Mouse (Mus musculus): ENCODE results near the gene Setd1a. TPM values are rescaled to one million over a fixed set of nuclear protein-coding genes. Genes with fewer than 3 reads are reported as not detected.

Setd1a gene
- polyA plus RNA-seq, 1 experiment from 2014 or later = 16.5 TPM

DNA sequence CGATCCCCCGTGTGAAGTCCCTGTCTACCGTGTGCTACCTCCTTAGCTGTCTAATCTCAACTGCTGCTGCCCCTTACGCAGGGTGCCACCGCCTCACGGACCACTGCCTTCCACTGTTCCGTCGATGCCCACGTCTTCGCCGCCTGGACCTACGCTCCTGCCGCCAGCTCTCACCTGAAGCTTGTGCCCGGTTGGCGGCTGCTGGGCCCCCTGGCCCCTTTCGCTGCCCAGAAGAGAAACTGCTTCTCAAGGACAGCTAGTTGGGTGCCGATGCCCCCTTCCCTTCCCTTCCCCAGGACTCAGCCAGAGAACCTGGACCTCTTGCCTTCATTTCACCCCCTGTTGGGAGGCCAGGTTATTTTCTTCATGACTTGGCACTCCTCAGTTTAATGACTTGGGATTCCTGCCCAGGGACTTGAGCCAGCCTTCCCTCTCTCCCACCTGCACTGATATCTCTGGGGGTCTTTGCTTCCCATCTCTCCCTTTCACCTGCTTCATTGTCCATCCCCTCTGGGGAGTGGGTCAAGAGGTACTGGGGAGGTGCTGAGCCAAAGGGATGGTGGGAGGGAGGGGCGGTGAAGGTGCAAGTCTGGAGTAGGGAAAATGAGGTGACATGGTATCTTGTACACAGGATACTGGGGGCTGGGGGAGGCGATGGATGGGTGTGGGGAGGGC is 8.7 kb upstream of the Setd1a start:
- Histone ChIP-seq H3K9ac (ENCODE audit: low read length) (no peak overlapping the region), H3K27me3 (ENCODE audit: control insufficient read depth, insufficient read depth, low read length) (no peaks in the 10 kb centered on the region), H3K4me3 (ENCODE audit: control insufficient read depth in 1 of 2, insufficient read depth in 1 of 2, low read depth in 1 of 2, low read length in 2 of 2) (no peak overlapping the region), H3K4me2 (ENCODE audit: low read length) (no peak overlapping the region), H3K9me3 (ENCODE audit: control insufficient read depth, low read length) (no peaks in the 10 kb centered on the region), H3K4me1 (ENCODE audit: control insufficient read depth in 2 of 2, insufficient read depth in 2 of 2, low read length in 2 of 2) (peaks cover 8 to 12% of the 10 kb centered on the region in 2 experiments), H3K27ac (replicated peaks in 1 of 2; ENCODE audit: control insufficient read depth in 1 of 2, insufficient read depth in 1 of 2, low read depth in 2 of 2, low read length in 2 of 2) (no peak overlapping the region), H3K36me3 (ENCODE audit: control insufficient read depth, insufficient read depth, low read length) (peaks cover 52% of the 10 kb centered on the region)
- 90% methylated on average over 19 of the region's 19 CpGs for WGBS
- ATAC-seq (ENCODE audit: insufficient number of reproducible peaks, insufficient read depth, low FRiP score, low read depth) = no peak

GRCm38 (mm10) chr7:127768346-127768996 is 8.0 kb upstream of the Setd1a start:
- WGBS = 55% methylated on average over 13 of the region's 13 CpGs
- H3K4me3 ChIP-seq (ENCODE audit: control insufficient read depth in 1 of 2, insufficient read depth in 1 of 2, low read depth in 1 of 2, low read length in 2 of 2) = no peak overlapping the region
- no peaks in the 10 kb centered on the region for H3K27me3 ChIP-seq (ENCODE audit: control insufficient read depth, insufficient read depth, low read length)
- H3K9me3 ChIP-seq (ENCODE audit: control insufficient read depth, low read length) = no peaks in the 10 kb centered on the region
- H3K4me1 ChIP-seq (ENCODE audit: control insufficient read depth in 2 of 2, insufficient read depth in 2 of 2, low read length in 2 of 2) = peaks cover 8 to 12% of the 10 kb centered on the region in 2 experiments
- H3K27ac ChIP-seq (replicated peaks in 1 of 2; ENCODE audit: control insufficient read depth in 1 of 2, insufficient read depth in 1 of 2, low read depth in 2 of 2, low read length in 2 of 2) = 0 out of 4 replicates have a peak overlapping the region, but pooled peaks of 1 of the 2 experiments have one; percentile 4
- H3K9ac ChIP-seq (ENCODE audit: low read length) = no peak overlapping the region
- peaks cover 48% of the 10 kb centered on the region for H3K36me3 ChIP-seq (ENCODE audit: control insufficient read depth, insufficient read depth, low read length)
- ATAC-seq (ENCODE audit: insufficient number of reproducible peaks, insufficient read depth, low FRiP score, low read depth) = peak; percentile 0; the same call in 1 of the 2 replicates
- H3K4me2 ChIP-seq (ENCODE audit: low read length) = peak overlapping the region; percentile 93

DNA sequence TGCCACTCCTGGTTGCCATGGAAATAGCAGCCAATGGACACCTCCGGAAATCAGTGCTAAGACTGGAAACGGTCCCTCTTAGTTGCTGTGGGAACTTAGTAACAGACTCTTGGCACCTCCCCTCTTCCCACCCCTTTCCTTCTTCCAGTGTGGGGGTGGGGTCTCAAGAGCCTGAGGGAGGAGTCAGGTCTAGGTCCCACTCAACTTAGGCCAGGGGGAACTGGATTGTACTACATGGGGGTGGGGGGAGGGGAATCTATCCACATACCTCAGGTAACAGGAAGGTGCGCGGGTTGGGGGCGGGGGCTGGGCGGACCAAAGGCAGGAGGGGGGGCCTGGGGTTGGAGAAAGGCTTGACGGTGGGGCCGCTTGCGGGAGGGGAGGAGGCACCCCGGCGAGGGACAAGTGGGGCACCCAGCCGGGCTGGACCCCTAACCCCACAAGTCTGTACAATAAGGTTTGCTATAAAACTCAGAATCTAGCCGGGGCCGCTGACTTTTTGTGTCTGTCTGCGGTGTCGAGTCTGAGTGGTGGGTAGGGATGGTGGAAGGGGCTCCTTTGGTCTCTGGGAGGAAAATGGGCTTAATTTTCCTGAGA is 7.4 kb upstream of the Setd1a start:
- ATAC-seq (ENCODE audit: insufficient number of reproducible peaks, insufficient read depth, low FRiP score, low read depth) = peak; percentile 85
- Histone ChIP-seq H3K9me3 (ENCODE audit: control insufficient read depth, low read length) (no peaks in the 10 kb centered on the region), H3K36me3 (ENCODE audit: control insufficient read depth, insufficient read depth, low read length) (peaks cover 42% of the 10 kb centered on the region), H3K4me3 (ENCODE audit: control insufficient read depth in 1 of 2, insufficient read depth in 1 of 2, low read depth in 1 of 2, low read length in 2 of 2) (peak overlapping the region; percentile 69 to 90), H3K4me2 (ENCODE audit: low read length) (peak overlapping the region; percentile 93), H3K9ac (ENCODE audit: low read length) (peak overlapping the region; percentile 87), H3K4me1 (ENCODE audit: control insufficient read depth in 2 of 2, insufficient read depth in 2 of 2, low read length in 2 of 2) (peaks cover 8 to 12% of the 10 kb centered on the region in 2 experiments), H3K27ac (replicated peaks in 1 of 2; ENCODE audit: control insufficient read depth in 1 of 2, insufficient read depth in 1 of 2, low read depth in 2 of 2, low read length in 2 of 2) (peak overlapping the region; percentile 74 to 84), H3K27me3 (ENCODE audit: control insufficient read depth, insufficient read depth, low read length) (no peaks in the 10 kb centered on the region)
- WGBS = 1% methylated on average over 16 of the region's 16 CpGs

DNA sequence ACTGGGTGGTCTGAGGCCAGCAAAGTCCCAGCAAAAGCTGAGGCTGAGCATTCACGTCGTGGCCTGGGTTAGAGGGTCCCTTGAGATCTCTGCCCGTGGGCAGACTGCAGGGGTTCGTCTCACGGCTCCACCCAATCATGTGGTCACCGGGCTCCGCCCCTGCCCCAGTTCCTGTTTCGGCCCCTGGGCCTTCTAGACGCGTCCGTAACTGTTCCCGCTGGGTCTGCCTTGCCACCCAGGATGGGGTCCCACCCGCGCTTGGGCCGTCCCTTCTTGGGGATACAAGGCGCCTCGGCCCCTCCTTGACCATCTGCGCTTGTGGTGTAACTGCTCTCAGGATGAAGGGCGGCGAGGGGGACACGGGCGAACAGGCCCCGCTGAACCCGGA is 6.8 kb upstream of the Setd1a start, which contains the start of gene Orai3:
Gene Orai3, plus strand, starts transcription at position 165 of the 388 bp plus-strand sequence.
- Histone ChIP-seq H3K27ac (replicated peaks in 1 of 2; ENCODE audit: control insufficient read depth in 1 of 2, insufficient read depth in 1 of 2, low read depth in 2 of 2, low read length in 2 of 2) (peak within 1 kb of the TSS; percentile 84 to 85), H3K4me2 (ENCODE audit: low read length) (peak within 1 kb of the TSS; percentile 93), H3K4me1 (ENCODE audit: control insufficient read depth in 2 of 2, insufficient read depth in 2 of 2, low read length in 2 of 2) (peaks cover 8 to 12% of the 10 kb centered on the region in 2 experiments), H3K9ac (ENCODE audit: low read length) (peak within 1 kb of the TSS; percentile 87), H3K4me3 (ENCODE audit: control insufficient read depth in 1 of 2, insufficient read depth in 1 of 2, low read depth in 1 of 2, low read length in 2 of 2) (peak within 1 kb of the TSS; percentile 69 to 90), H3K36me3 (ENCODE audit: control insufficient read depth, insufficient read depth, low read length) (peaks cover 36% of the 10 kb centered on the region), H3K9me3 (ENCODE audit: control insufficient read depth, low read length) (no peaks in the 10 kb centered on the region), H3K27me3 (ENCODE audit: control insufficient read depth, insufficient read depth, low read length) (no peaks in the 10 kb centered on the region)
- WGBS = 0% methylated on average over 24 of the region's 24 CpGs
- ATAC-seq (ENCODE audit: insufficient number of reproducible peaks, insufficient read depth, low FRiP score, low read depth) = peak; percentile 77

- peak overlapping the region; percentile 84 to 85 for H3K27ac ChIP-seq (replicated peaks in 1 of 2; ENCODE audit: control insufficient read depth in 1 of 2, insufficient read depth in 1 of 2, low read depth in 2 of 2, low read length in 2 of 2)
- H3K4me3 ChIP-seq (ENCODE audit: control insufficient read depth in 1 of 2, insufficient read depth in 1 of 2, low read depth in 1 of 2, low read length in 2 of 2) = peak overlapping the region; percentile 69 to 90
- 1% methylated on average over 27 of the region's 27 CpGs for WGBS
- H3K9me3 ChIP-seq (ENCODE audit: control insufficient read depth, low read length) = no peaks in the 10 kb centered on the region
- 0 out of 2 replicates have a peak, but pooled peaks have one; percentile 4 for ATAC-seq (ENCODE audit: insufficient number of reproducible peaks, insufficient read depth, low FRiP score, low read depth)
- no peaks in the 10 kb centered on the region for H3K27me3 ChIP-seq (ENCODE audit: control insufficient read depth, insufficient read depth, low read length)
- peaks cover 8 to 12% of the 10 kb centered on the region in 2 experiments for H3K4me1 ChIP-seq (ENCODE audit: control insufficient read depth in 2 of 2, insufficient read depth in 2 of 2, low read length in 2 of 2)
- peaks cover 30% of the 10 kb centered on the region for H3K36me3 ChIP-seq (ENCODE audit: control insufficient read depth, insufficient read depth, low read length)
- peak overlapping the region; percentile 87 for H3K9ac ChIP-seq (ENCODE audit: low read length)
- H3K4me2 ChIP-seq (ENCODE audit: low read length) = peak overlapping the region; percentile 93
Observed at GRCm38 (mm10) chr7:127770039-127770905, 6.2 kb upstream of the Setd1a start.

DNA sequence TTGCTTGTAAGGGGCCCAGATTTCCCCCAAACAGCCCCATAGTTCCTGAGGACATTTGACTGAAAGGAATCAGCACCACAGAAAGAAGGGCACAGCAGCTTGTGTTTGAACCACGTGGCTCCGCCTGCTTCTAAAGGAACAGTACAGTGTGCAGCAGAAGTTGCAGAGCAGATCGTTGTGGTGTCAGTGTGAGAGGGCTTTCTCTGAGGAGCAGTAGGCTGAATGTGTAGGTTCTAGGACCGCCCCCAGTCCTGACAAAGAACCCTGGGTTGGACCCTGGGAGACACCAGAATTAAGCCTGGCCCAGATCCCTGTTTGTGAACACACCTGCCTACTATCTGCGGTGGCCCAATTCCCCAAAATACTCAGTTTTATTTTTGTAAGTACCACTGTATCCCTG is 5.2 kb upstream of the Setd1a start:
- H3K27ac ChIP-seq (replicated peaks in 1 of 2; ENCODE audit: control insufficient read depth in 1 of 2, insufficient read depth in 1 of 2, low read depth in 2 of 2, low read length in 2 of 2) = no peak overlapping the region
- no peaks in the 10 kb centered on the region for H3K9me3 ChIP-seq (ENCODE audit: control insufficient read depth, low read length)
- peaks cover 20% of the 10 kb centered on the region for H3K36me3 ChIP-seq (ENCODE audit: control insufficient read depth, insufficient read depth, low read length)
- no peak for ATAC-seq (ENCODE audit: insufficient number of reproducible peaks, insufficient read depth, low FRiP score, low read depth)
- peak overlapping the region; percentile 87; the same call in 1 of the 2 replicates for H3K9ac ChIP-seq (ENCODE audit: low read length)
- peak overlapping the region; percentile 93 for H3K4me2 ChIP-seq (ENCODE audit: low read length)
- no peak overlapping the region; a peak in 1 of 4 replicates for H3K4me3 ChIP-seq (ENCODE audit: control insufficient read depth in 1 of 2, insufficient read depth in 1 of 2, low read depth in 1 of 2, low read length in 2 of 2)
- peaks cover 10 to 14% of the 10 kb centered on the region in 2 experiments for H3K4me1 ChIP-seq (ENCODE audit: control insufficient read depth in 2 of 2, insufficient read depth in 2 of 2, low read length in 2 of 2)
- H3K27me3 ChIP-seq (ENCODE audit: control insufficient read depth, insufficient read depth, low read length) = no peaks in the 10 kb centered on the region
- 67% methylated on average over 5 of the region's 5 CpGs for WGBS

DNA sequence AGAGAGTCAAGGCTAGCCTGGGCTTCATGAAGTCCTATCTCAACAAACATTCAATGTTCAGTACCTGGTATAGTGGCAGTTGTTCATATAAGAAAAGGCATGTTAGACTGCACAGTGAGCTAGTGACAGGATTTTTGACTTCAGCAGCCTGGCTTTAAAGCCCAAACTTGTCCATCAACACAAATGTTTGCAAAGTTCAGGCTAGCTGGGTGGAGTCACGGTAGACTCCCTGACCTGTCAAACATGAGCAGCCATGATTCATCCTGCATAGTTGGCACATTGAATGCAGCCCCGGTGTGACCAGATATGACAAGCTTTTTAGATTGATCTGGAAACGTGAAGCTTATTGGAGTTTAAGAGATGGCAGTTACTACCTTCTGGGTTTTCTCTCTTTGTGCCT is 4.4 kb upstream of the Setd1a start:
- H3K9ac ChIP-seq (ENCODE audit: low read length) = no peak overlapping the region
- peaks cover 10 to 14% of the 10 kb centered on the region in 2 experiments for H3K4me1 ChIP-seq (ENCODE audit: control insufficient read depth in 2 of 2, insufficient read depth in 2 of 2, low read length in 2 of 2)
- WGBS = 68% methylated on average over 3 of the region's 3 CpGs
- H3K27ac ChIP-seq (replicated peaks in 1 of 2; ENCODE audit: control insufficient read depth in 1 of 2, insufficient read depth in 1 of 2, low read depth in 2 of 2, low read length in 2 of 2) = no peak overlapping the region
- no peaks in the 10 kb centered on the region for H3K27me3 ChIP-seq (ENCODE audit: control insufficient read depth, insufficient read depth, low read length)
- no peaks in the 10 kb centered on the region for H3K9me3 ChIP-seq (ENCODE audit: control insufficient read depth, low read length)
- no peak overlapping the region for H3K4me2 ChIP-seq (ENCODE audit: low read length)
- H3K36me3 ChIP-seq (ENCODE audit: control insufficient read depth, insufficient read depth, low read length) = peaks cover 12% of the 10 kb centered on the region
- H3K4me3 ChIP-seq (ENCODE audit: control insufficient read depth in 1 of 2, insufficient read depth in 1 of 2, low read depth in 1 of 2, low read length in 2 of 2) = no peak overlapping the region
- no peak for ATAC-seq (ENCODE audit: insufficient number of reproducible peaks, insufficient read depth, low FRiP score, low read depth)

Measured in heart, embryonic 14.5 days (tissue).